Mouse (Mus musculus) heart, embryonic 13.5 days (tissue): ENCODE results near the gene Slc5a9. TPM values are rescaled to one million over a fixed set of nuclear protein-coding genes. Genes with fewer than 3 reads are reported as not detected.
"Not testable (repeated sequence)": the region's sequence is repeated elsewhere in the genome, so short reads cannot be mapped to it uniquely, and the experiment has no call there.

Experiments
- ATAC-seq: fragments of 200-750 bp; cut with Nextera tagmentation; 2 replicates; pipeline ENCODE4 v1.8.0; 2017; ENCODE audit warnings: moderate TSS enrichment; ENCODE audit not compliant: insufficient number of reproducible peaks, low FRiP score, low TSS enrichment; ENCODE audit errors: extremely low read depth
- H3K27ac ChIP-seq: fragments of 300-500 bp; sonication (generic); replicated peaks from 2 replicates; pipeline ENCODE4 v1.5.1; 2015; ENCODE audit warnings: moderate library complexity, mild to moderate bottlenecking, inconsistent platforms
- H3K27me3 ChIP-seq: fragments of 300-500 bp; sonication (generic); replicated peaks from 2 replicates; pipeline ENCODE4 v1.6.1; 2015; ENCODE audit warnings: mild to moderate bottlenecking, inconsistent platforms
- H3K36me3 ChIP-seq: fragments of 300-500 bp; sonication (generic); 2 replicates; pipeline ENCODE4 v1.6.1; 2015; ENCODE audit warnings: mild to moderate bottlenecking, inconsistent platforms
- H3K4me1 ChIP-seq: fragments of 300-500 bp; sonication (generic); 2 replicates; pipeline ENCODE4 v1.6.1; 2015; ENCODE audit warnings: inconsistent platforms
- H3K4me2 ChIP-seq: fragments of 300-500 bp; sonication (generic); 2 replicates; pipeline ENCODE4 v1.6.1; 2015; ENCODE audit warnings: inconsistent platforms, mild to moderate bottlenecking, moderate library complexity
- H3K4me3 ChIP-seq: fragments of 300-500 bp; sonication (generic); 2 replicates; pipeline ENCODE4 v1.5.1; 2015; ENCODE audit warnings: moderate library complexity, mild to moderate bottlenecking, inconsistent platforms
- H3K9ac ChIP-seq: fragments of 300-500 bp; sonication (generic); 2 replicates; pipeline ENCODE4 v1.6.1; 2015; ENCODE audit warnings: inconsistent platforms, mild to moderate bottlenecking, moderate library complexity
- H3K9me3 ChIP-seq: fragments of 300-500 bp; sonication (generic); 2 replicates; pipeline ENCODE4 v1.6.1; 2016; ENCODE audit warnings: inconsistent platforms
- WGBS: fragments of 180-500 bp; shearing (Covaris S2); methylation state at CpG from one replicate; pipeline ENCODE4 v1.1.7; 2015; ENCODE audit warnings: mixed read lengths; 5-methylcytosine and 5-hydroxymethylcytosine counted together
- polyA plus RNA-seq: library from polyadenylated mRNA; unstranded; fragments of >200 nt; fragmentation: Nextera tagmentation; extraction: Ambion mirVana; gene quantifications from 2 replicates; pipeline ENCODE4 v1.2.1, GENCODE M21; 2015

Gene Slc5a9
- polyA plus RNA-seq = 0.23 TPM in 1 of 2 replicates, not detected in the other

DNA sequence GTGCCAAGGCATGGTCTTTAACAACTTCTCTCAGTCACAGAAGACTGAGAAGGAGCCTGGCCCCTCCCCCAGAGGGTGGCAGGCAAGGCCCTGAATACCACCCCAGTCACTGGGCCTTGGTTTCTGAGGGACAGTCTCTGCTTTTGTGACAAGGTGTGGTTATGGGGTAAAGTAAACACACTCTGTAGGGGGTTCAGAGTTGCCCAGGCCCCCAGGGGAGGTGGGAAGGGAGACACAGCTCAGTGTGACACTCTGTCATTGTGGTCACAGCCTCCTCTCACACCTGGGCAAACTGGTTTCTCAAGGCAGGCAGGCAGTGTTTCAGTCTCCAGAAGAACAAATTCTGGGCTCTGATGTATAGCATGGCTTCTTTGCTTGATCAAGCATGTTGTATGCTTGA, at the start of gene Slc5a9:
Gene Slc5a9, minus strand, starts transcription at position 144 of the 400 bp plus-strand sequence.
- H3K4me3 ChIP-seq = no peak within 1 kb of the TSS
- no peak within 1 kb of the TSS for H3K4me2 ChIP-seq
- no peak for ATAC-seq
- H3K36me3 ChIP-seq = no peaks in the 10 kb centered on the region
- no peaks in the 10 kb centered on the region for H3K27me3 ChIP-seq
- H3K9me3 ChIP-seq = no peaks in the 10 kb centered on the region
- H3K4me1 ChIP-seq = no peaks in the 10 kb centered on the region
- no peak within 1 kb of the TSS for H3K9ac ChIP-seq
- no peak within 1 kb of the TSS for H3K27ac ChIP-seq

- H3K4me1 ChIP-seq = no peaks in the 10 kb centered on the region
- no peak within 1 kb of the TSS for H3K4me2 ChIP-seq
- H3K27ac ChIP-seq = no peak within 1 kb of the TSS
- no peak for ATAC-seq
- H3K9ac ChIP-seq = no peak within 1 kb of the TSS
- no peaks in the 10 kb centered on the region for H3K27me3 ChIP-seq
- H3K9me3 ChIP-seq = peaks cover 4% of the 10 kb centered on the region
- no peaks in the 10 kb centered on the region for H3K36me3 ChIP-seq
- WGBS = 65% methylated on average over 1 of the region's 1 CpGs
- no peak within 1 kb of the TSS for H3K4me3 ChIP-seq
These were observed 16.4 kb upstream of the Slc5a9 start, which contains the start of gene Skint8 for GRCm38 (mm10) chr4:111919092-111919491. Gene Skint8 (plus strand): TSS chr4:111919392.

DNA sequence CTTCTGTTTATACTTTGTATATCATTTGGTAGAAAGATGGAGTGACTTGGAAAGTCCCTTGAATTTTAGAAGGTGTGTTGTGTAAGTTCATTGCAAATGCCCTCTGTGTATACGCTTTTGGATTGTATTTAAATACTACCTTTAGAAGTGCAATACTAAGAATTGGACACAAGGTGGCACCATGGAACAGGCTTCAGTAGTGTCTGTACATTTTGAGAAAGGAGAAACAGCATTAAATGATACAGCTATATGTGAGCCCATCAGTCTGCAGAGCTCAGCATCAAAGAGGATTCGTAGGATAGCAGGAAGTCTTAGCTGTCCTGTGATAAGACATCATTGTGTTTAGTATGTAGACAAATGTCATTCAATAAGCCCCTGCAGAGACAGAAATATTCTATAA, 5.2 kb upstream of the Slc5a9 start:
- Histone ChIP-seq H3K27ac (no peak overlapping the region), H3K27me3 (no peaks in the 10 kb centered on the region), H3K9me3 (no peaks in the 10 kb centered on the region), H3K36me3 (no peaks in the 10 kb centered on the region), H3K4me3 (no peak overlapping the region), H3K4me1 (no peaks in the 10 kb centered on the region), H3K4me2 (no peak overlapping the region), H3K9ac (no peak overlapping the region)
- 30% methylated on average over 2 of the region's 2 CpGs for WGBS
- ATAC-seq = no peak

- no peaks in the 10 kb centered on the region for H3K4me1 ChIP-seq
- no peak for ATAC-seq
These were observed 1.2 kb downstream of the Slc5a9 start for GRCm38 (mm10) chr4:111901473-111901872.

DNA sequence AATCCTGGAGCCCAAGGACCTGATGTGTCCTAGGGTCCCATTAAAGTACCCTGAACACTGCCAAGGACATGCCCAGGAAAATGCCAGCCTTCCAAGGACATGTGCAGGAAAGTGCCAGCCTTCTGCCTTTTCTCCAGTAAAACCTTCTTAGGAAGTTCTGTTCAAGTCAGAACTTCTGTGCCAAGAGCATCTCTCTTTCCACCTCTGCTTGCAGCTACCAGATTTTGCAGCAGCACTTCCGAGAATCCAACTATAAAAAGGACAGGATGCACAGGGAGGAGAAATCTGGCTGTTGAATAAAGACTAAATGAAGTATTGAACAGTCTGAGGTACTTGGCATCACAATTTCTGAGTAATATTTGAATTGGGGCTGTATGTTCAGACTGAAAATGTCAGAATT, 2.2 kb downstream of the Slc5a9 start:
- not testable (repeated sequence) for ATAC-seq, H3K36me3 ChIP-seq, H3K4me2 ChIP-seq, H3K4me1 ChIP-seq, H3K9me3 ChIP-seq, H3K9ac ChIP-seq, H3K4me3 ChIP-seq, H3K27me3 ChIP-seq, H3K27ac ChIP-seq
- 41% methylated on average over 1 of the region's 1 CpGs for WGBS

More at GRCm38 (mm10) chr4:111901473-111901872, 1.2 kb downstream of the Slc5a9 start:
- Histone ChIP-seq H3K9me3 (no peaks in the 10 kb centered on the region), H3K27ac (no peak overlapping the region), H3K36me3 (no peaks in the 10 kb centered on the region), H3K9ac (no peak overlapping the region), H3K27me3 (no peaks in the 10 kb centered on the region), H3K4me2 (no peak overlapping the region), H3K4me3 (no peak overlapping the region)
- WGBS = 74% methylated on average over 1 of the region's 1 CpGs

GRCm38 (mm10) chr4:111898566-111898965, 4.2 kb downstream of the Slc5a9 start:
- Histone ChIP-seq H3K27me3 (no peaks in the 10 kb centered on the region), H3K4me3 (no peak overlapping the region), H3K4me1 (no peaks in the 10 kb centered on the region), H3K9me3 (no peaks in the 10 kb centered on the region), H3K9ac (no peak overlapping the region), H3K4me2 (no peak overlapping the region), H3K27ac (no peak overlapping the region), H3K36me3 (no peaks in the 10 kb centered on the region)
- WGBS = 59% methylated on average over 4 of the region's 4 CpGs
- no peak for ATAC-seq

DNA sequence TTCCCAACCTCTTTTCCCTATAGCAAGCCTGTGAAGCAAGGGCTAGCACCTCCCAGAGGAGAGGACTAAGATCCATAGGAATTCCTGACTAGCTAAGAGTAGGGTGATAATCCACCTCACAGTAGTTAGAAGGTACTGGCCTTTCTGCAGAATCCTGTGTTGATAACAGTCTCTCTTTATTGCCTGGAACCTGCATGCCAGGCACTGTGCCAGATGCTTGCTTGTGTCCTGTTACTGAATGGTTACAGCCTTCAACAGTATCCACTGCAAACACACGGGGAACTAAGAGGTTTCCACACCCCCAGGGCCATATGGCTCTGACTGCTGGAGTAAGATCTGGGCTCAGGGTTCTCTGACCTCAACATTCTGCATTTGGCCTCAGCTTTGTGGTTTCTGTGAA, 5.0 kb downstream of the Slc5a9 start:
- Histone ChIP-seq H3K27me3 (no peaks in the 10 kb centered on the region), H3K9me3 (no peaks in the 10 kb centered on the region), H3K27ac (no peak overlapping the region), H3K4me2 (no peak overlapping the region), H3K9ac (no peak overlapping the region), H3K4me1 (no peaks in the 10 kb centered on the region), H3K4me3 (no peak overlapping the region), H3K36me3 (no peaks in the 10 kb centered on the region)
- 33% methylated on average over 1 of the region's 1 CpGs for WGBS
- no peak for ATAC-seq

DNA sequence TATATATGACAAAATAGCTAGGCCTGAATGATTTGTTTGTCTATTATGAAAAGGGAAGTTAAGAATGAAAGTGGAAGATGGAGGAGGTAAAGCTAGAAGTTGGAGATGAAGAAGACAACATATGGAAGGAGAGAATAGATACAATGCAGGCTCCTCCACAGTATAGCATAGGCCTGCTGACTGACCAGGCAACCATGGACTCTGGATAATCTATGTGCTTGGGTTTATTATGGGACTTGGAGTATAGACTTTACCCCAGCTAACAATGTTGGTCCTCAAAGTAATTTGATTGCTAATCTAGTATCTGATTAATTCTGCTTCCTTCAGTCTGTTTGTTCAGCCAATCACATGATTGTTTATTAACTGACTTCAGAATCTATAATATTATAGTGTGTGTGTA, 10.6 kb downstream of the Slc5a9 start:
- Histone ChIP-seq H3K27ac (no peak overlapping the region), H3K36me3 (no peaks in the 10 kb centered on the region), H3K9ac (no peak overlapping the region), H3K9me3 (no peaks in the 10 kb centered on the region), H3K4me3 (no peak overlapping the region), H3K27me3 (no peaks in the 10 kb centered on the region), H3K4me2 (no peak overlapping the region), H3K4me1 (no peaks in the 10 kb centered on the region)
- ATAC-seq = no peak

DNA sequence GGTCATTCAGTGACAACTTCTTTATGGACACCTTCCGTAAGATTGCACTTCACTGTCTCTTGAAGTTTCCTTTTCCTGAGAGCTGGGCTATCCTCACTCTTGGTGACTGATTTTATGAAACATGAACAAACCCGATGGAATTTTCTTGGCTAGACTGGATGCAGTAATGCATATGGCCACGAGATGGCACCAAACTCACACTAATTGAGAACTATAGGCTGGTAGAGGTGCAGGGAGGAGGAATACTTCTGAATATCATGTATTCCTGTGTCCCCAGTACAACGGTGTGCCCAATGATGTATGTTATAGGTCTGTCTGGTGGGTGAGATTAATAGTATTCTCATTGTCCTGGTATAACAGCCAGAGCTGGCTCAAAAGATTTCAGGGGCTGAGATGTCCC, 16.1 kb downstream of the Slc5a9 start:
- Histone ChIP-seq H3K9me3 (no peaks in the 10 kb centered on the region), H3K4me1 (peaks cover 4% of the 10 kb centered on the region; the same call in 1 of the 2 replicates), H3K4me2 (peak overlapping the region; percentile 67), H3K4me3 (peak overlapping the region; percentile 34; the same call in 1 of the 2 replicates), H3K36me3 (no peaks in the 10 kb centered on the region), H3K9ac (no peak overlapping the region), H3K27ac (no peak overlapping the region), H3K27me3 (no peaks in the 10 kb centered on the region)
- ATAC-seq = no peak
- 18% methylated on average over 4 of the region's 4 CpGs for WGBS

- H3K9me3 ChIP-seq = no peaks in the 10 kb centered on the region
- no peaks in the 10 kb centered on the region for H3K27me3 ChIP-seq
- 7% methylated on average over 7 of the region's 7 CpGs for WGBS
- H3K4me3 ChIP-seq = peak overlapping the region; percentile 34
- 0 out of 2 replicates have a peak overlapping the region, but pooled peaks have one; percentile 58 for H3K9ac ChIP-seq
- no peak for ATAC-seq
- H3K4me2 ChIP-seq = peak overlapping the region; percentile 67
- no peak overlapping the region for H3K27ac ChIP-seq
- peaks cover 4% of the 10 kb centered on the region; the same call in 1 of the 2 replicates for H3K4me1 ChIP-seq
- no peaks in the 10 kb centered on the region for H3K36me3 ChIP-seq
These were observed 16.7 kb downstream of the Slc5a9 start for GRCm38 (mm10) chr4:111886018-111886417.

DNA sequence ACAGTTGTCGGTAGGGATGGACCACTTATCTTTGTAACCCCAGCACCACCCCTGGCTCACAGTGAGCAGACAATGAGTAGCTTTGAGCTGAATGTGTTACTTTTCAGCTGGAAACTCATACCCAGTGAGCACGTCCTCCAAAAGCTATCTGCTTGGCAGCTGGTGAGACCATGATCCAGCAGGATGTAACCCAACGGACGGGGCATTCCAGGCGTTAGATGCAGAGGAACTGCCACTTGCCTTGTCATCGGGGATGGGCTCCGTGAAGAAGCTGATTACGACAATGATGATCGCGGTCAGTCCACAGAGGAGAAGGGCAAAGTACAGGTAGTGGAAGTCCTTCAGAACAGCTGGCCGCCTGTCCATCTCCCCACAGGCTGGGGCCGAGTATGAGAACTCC, 19.2 kb downstream of the Slc5a9 start:
- Histone ChIP-seq H3K4me2 (no peak overlapping the region), H3K4me1 (peaks cover 4% of the 10 kb centered on the region; the same call in 1 of the 2 replicates), H3K9me3 (no peaks in the 10 kb centered on the region), H3K27ac (no peak overlapping the region), H3K4me3 (no peak overlapping the region), H3K27me3 (no peaks in the 10 kb centered on the region), H3K9ac (no peak overlapping the region), H3K36me3 (no peaks in the 10 kb centered on the region)
- ATAC-seq = no peak
- WGBS = 74% methylated on average over 12 of the region's 12 CpGs

DNA sequence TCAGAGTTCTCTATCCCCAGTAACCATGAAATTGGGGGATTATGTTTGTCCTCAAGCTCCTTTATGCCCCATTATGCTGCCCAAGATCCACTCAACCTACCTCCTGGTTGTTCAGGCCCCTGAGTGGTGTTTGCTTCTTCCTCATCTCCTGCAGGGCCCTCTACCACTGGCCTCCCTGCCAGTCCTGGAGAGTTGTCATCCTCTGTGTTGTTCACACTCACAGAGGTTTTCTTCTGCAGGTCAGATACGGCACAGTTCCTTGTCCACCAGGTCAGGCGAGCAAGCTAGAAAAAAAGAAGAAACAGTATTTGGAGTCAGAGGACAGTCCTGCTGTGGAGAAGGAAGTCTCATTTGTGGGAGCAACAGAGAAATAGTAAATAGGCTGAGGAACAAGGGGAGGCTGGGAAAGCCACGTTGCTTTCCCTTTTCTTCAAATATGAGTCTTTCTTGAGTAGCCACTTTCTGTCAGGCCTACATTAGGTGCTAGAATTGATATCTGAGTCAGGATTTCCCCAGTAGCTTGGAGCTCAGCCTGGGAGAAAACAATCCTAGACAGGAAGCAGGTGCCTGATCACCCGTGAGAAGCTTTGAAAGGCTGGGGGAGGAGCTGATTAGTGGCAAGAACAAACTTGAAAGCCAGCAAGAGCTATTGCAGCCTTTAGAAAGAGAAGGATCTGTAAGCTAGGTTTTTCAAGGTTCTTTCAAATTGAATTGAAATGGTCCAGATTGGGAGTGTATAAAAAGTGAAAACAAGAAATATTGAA, 22.4 kb downstream of the Slc5a9 start:
- 44% methylated on average over 4 of the region's 4 CpGs for WGBS
- H3K27me3 ChIP-seq = no peaks in the 10 kb centered on the region
- H3K4me3 ChIP-seq = no peak overlapping the region
- H3K4me2 ChIP-seq = no peak overlapping the region
- ATAC-seq = no peak
- no peak overlapping the region for H3K9ac ChIP-seq
- no peaks in the 10 kb centered on the region for H3K9me3 ChIP-seq
- H3K27ac ChIP-seq = no peak overlapping the region
- H3K36me3 ChIP-seq = no peaks in the 10 kb centered on the region
- H3K4me1 ChIP-seq = no peaks in the 10 kb centered on the region
